Mouse (Mus musculus) cerebellum, adult 9-11 months (tissue): Measurements from ENCODE around the gene Larp4.

Experiments
- DNase-seq: peaks from one replicate; pipeline ENCODE4 v3.0.0; 2022

Larp4 gene

DNA sequence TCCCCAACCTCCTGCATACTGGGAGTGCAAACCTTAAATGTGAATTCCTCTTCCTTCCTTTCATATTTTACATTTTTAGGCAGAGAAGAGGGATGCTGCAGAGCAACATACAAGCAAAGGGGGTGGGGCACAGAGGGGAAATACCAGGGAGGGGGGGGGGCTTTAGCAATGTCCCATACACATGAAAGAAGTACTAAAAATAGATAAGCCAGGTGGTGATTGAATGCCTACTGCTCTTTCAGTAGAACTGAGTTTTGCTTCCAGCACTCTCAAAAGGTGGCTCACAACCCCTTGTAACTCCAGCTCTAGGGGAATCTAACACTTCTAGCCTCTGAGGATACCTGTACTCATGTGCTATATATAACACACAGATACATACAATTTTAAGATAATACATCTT is 36.3 kb downstream of the Larp4 start:
- DNase-seq = no peak

DNA sequence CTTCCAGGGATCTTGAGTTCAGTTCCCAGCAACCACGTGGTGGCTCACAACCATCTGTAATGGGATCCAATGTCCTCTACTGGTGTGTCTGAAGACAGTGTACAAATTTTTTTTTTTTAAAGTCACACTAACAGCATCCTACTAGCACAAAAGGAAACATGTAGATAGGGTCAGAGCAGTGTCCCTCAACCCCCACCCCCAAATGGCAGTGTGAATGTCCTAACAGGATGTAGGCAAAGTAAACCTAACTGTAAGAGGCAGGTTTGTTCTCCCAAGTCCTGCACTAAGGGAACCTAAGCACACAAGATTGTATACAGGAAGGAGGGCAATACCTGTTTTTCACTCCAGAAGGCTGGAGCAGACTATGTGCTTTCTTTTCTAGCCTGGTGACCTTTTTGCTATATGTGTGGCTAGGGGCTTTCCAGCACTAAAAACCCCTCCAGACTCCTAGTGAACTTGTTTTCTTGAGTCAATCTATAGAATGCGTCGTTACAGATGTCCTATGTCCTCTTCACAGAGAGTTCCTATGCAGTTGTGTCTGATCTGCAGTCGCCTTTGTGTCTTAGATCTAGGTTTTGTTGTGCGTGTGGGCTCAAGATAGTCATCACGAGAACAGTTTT is 48.5 kb downstream of the Larp4 start:
- DNase-seq = no peak

DNA sequence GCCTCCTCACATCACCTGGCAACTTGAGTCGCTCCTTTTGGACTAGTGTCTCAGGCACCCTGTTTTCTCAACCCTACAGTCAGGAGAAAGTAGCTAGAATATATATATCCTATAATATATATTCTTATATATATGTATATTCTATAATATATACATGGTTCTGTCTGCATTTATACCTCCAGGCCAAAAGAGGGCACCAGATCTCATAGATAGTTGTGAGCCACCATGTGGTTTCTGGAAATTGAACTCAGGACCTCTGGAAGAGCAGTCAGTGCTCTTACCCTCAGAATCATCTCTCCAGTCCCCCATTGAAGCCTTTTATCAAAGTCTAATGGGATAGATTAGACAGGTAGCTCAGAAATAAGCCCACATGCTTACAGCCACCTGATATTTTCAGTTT is 51.3 kb downstream of the Larp4 start:
- no peak for DNase-seq

- no peak for DNase-seq
These were observed 53.1 kb downstream of the Larp4 start for GRCm38 (mm10) chr15:100022923-100023322.

GRCm38 (mm10) chr15:100025076-100025834 is 55.4 kb downstream of the Larp4 start:
- no peak for DNase-seq

GRCm38 (mm10) chr15:100028133-100028532 is 58.3 kb downstream of the Larp4 start:
- DNase-seq = no peak

DNA sequence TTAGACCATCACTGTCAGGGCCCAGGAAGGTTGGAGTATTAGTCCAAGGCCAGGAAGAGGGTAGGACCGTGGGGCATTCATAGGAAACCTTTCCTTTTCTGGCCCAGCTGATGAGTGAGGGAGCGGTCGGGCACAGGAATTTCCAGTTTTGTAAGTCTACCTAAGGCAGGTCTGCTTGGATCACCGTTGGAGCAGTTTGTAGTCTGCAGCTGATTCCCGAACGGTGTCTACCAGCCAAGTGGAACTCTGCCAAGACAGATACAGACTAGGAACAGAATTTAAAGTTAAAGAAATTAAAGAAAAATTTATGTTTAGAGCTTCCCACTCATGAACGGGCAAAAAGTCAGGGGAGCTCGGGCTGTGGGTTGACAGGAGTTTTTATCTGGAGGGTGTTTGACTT is 59.6 kb downstream of the Larp4 start:
- DNase-seq = no peak

DNA sequence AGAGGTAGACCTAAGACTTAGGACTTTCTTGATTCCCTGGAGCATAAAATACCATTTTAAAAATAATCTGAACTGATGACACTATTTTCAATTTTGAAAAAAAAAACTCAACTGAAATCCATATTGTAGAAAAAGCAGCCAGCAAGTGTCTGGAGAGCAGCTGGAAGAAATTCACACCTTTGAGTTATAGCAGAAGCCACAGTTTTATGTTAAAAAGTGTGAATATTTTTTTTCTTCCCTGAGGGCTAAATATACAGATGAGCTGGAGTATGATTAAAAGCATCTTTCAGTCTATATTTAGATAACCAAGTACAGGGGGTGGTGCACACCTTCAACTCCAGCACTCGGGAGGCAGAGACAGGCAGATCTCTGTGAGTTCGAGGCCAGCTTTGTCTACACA is 60.0 kb downstream of the Larp4 start:
- DNase-seq = no peak

- DNase-seq = no peak
These were observed 62.7 kb downstream of the Larp4 start for GRCm38 (mm10) chr15:100032546-100032945.

DNA sequence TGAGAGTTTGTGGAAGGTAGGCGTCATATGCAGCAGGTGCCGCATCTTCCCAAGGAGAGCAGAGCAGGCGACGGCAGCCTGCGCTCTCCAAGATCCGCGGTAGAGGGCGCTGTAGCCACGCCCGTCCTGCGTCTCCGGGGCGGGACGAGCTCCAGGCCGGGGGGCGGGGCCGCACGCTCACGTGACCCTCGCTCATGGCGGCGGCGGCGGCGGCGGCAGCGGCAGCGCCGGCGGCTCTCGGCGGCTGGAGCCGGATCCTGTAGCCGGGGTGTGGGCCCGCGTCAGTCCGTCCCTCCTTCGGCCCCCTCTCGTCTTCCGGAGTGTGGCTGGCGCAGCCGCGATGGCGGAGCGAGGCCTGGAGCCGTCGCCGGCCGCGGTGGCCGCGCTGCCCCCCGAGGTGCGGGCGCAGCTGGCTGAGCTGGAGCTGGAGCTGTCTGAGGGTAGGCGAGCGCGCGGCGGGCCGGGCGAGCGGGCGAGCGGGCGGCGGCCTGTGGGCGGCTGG is 68.7 kb downstream of the Larp4 start, which contains the start of gene Dip2b:
Gene Dip2b, plus strand, starts transcription at position 195 of the 502 bp plus-strand sequence.
- DNase-seq = peak; percentile 94

DNA sequence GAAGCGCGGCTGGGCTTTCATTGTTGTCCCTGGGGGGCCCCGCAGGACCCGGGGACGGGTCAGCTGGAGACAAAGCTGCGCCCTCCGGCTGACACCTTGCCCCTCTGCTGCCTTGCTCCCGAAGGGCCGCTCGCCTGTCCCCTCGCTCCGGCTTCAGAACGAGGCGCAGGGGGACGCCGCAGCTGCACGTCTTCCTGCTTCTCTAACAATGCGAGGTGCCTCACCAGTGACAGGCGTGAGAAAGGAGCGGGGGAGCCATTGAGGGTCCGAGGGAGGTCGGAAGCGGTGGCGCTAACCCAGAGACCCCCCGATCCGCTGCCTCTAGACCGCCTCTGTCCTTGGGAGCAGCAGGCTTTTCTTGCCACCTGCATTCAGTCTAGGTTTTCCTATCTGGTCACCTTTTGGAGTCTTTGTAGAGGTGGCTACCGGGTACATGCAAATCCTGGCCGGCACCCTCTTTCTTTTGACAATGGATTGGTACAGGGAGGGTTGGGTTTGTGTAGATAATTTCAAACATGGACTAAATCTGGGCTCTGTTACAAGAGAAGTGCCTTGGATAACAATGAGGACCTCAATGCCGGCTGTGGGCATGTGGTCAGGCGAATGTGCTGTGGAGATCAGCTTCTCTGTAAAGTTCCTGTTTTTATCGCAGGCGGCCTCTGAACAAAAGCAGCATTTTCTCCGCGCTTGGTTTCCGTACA is 69.3 kb downstream of the Larp4 start:
- peak; percentile 61 for DNase-seq

DNA sequence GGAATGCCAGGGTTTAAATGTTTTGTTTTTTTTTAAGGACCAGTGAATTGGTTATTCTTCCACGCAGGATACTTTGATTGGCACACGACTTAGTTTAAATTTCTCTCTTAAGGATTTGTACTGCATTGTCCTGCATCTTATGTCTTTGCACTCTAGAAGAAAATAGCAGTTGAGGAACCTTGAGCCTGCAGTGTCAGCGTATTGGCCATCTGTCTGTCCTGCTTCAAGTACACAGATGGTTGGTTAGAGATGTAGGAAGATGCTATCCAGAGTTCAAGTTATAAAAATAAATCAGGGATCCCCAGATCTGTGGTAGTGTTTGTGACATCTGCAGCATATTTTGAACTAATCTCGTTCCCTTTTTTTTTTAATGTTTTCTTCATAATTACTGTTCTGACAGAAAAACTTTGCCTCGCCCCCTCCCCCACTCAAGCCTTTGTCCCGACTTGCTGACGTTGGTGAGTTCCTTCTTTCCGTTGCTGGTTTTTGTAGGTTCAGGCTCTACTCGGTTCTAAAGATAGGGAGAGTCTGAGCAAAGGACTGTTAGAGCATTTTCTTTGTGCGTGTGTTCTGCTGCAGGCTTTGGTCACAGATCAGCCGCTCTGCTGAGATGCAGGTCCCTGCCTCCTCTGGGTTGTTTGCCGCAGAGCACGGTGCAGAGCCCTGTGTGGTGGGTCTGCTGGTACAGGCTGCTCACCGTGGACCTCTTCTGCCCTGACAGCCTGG is 70.8 kb downstream of the Larp4 start:
- DNase-seq = peak; percentile 53

DNA sequence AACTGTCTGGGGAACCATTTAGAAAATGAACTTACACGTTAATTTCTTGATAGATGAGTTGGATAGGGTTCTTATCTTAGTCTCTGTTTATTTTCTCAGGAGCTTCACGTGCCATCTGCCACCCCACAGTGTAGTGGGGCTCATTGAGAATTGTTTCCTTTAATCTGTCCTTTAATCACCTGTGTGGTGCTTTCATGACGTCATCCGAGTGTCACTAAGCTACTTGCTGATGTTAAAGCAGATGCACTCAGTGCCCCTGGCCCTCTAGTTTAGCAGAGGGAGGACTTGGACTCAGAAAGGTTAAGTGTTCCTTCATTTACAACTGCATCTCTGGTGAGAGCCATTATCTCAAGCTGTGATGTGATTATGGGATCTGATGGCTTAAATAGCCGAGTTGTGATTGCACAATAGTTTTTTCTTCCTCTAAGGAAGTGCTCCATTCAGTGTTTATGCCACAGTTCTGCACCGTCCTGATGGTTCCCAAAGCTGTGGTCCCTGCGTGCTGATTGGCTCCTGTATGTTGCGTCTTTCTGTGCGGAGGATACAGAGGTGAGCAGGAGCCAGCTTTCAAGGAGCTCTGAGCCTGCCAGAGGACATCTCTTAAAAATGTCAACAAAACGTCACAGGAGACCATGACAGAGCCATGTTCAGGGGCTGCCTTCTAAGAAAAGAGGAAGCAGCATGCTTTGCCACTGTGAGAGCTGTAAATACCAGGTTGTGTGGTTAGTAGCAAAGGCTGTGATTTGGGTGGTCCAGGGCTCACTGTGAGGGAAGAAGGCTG is 71.6 kb downstream of the Larp4 start:
- peak; percentile 50 for DNase-seq

GRCm38 (mm10) chr15:100042048-100042400 is 72.2 kb downstream of the Larp4 start:
- DNase-seq = no peak

DNA sequence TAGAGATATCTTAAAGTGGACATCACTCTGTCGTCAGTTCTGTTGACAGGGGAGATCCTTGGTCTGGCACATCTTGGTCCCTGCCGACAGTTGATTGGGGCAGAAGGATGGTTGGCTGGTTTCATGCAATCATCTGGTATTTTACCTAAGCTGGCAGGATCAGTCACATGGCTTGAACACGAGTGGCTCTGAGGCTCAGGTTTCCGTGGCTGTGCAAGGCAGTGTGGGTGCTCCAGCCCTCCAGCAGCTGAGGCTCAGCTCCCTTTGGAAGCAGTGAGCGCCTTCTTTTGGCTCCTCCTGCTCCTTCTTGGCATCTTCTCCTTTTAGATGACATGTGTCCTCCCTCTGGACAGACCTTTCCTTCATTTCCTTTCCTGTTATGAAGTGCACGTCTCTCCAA is 75.7 kb downstream of the Larp4 start:
- peak; percentile 55 for DNase-seq

DNA sequence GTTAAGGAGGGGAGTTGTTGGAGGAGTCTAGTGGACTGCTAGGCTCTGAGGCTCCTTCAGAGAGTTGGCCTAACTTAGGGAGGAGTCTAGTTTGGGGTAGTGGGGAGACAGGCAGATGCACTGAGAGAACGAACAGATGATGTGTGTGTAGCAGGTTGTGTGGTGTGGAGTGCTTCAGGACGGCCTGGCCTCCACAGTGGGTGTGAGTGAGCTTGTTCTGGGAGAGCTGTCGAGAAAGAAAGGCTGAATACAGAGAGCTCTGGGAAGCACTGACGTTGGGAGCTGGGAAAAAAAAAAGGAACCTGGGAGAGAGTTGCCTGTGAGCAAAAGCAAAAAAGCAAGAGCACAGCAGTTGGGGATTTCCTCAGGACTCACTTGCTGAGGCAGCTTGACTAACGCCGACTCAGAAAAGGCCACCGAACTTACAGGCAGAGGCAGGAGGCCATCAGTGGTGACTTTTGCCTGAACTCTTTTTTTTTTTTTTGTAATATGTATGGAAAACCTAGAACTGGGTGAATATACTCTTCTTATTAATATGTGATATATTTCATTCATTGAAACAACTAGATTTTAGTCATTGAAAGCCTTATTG is 79.7 kb downstream of the Larp4 start:
- no peak for DNase-seq

GRCm38 (mm10) chr15:100050940-100051339 is 81.1 kb downstream of the Larp4 start:
- DNase-seq = no peak

GRCm38 (mm10) chr15:100052726-100053125 is 82.9 kb downstream of the Larp4 start:
- DNase-seq = no peak

DNA sequence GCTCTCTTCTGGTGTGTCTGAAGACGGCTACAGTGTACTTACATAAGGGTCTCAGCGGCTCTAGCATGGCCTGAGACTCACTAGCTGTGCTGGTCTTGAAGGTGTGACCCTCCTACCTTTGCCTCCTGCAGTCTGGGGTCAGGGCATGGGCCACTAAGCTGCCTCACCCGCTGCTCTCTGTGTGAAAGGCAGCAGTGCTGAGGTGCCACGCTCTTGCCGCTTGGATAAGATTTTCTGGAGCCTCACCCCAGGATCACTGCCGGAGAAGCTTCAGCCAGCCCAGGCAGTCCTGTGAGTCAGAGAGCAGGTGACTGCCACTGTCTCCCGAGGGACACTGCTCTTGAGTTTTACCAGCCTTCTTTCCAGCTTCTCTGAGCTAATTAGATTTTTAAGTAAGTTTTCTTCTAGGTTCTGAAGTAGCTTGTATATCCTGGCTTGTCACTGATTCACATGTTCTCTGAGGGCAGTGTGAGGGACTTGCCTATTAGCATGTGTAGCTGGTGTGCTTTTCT is 86.6 kb downstream of the Larp4 start:
- DNase-seq = no peak

GRCm38 (mm10) chr15:100057698-100058097 is 87.8 kb downstream of the Larp4 start:
- DNase-seq = no peak

- DNase-seq = no peak
These were observed 88.3 kb downstream of the Larp4 start for GRCm38 (mm10) chr15:100058143-100058542.

- DNase-seq = no peak
These were observed 89.0 kb downstream of the Larp4 start for GRCm38 (mm10) chr15:100058912-100059311.
